Mouse (Mus musculus) midbrain, postnatal 0 days (tissue): ENCODE data around the gene 9930022D16Rik. TPM values are rescaled to one million over a fixed set of nuclear protein-coding genes. Genes with fewer than 3 reads are reported as not detected.

Experiments used
- ATAC-seq: fragments of 200-750 bp; cut with Nextera tagmentation; 2 replicates; pipeline ENCODE4 v1.8.0; 2017; ENCODE audit warnings: moderate number of reproducible peaks, mild to moderate bottlenecking, moderate TSS enrichment, moderate library complexity; ENCODE audit not compliant: low FRiP score
- DNase-seq: peaks from one replicate; pipeline ENCODE4 v3.0.0-alpha.2; 2015; ENCODE audit warnings: low spot score
- H3K27ac ChIP-seq: fragments of 300-500 bp; sonication (generic); 2 replicates; pipeline ENCODE4 v1.5.1; 2014; ENCODE audit warnings: low read depth, mild to moderate bottlenecking, low read length, mixed read lengths
- H3K27me3 ChIP-seq: fragments of 300-500 bp; sonication (generic); 2 replicates; pipeline ENCODE4 v1.6.1; 2014; ENCODE audit warnings: low read length, control low read depth, mixed read lengths; ENCODE audit not compliant: insufficient read depth
- H3K36me3 ChIP-seq: fragments of 300-500 bp; sonication (generic); 2 replicates; pipeline ENCODE4 v1.6.1; 2014; ENCODE audit warnings: low read length, control low read depth, mixed read lengths; ENCODE audit not compliant: insufficient read depth
- H3K4me1 ChIP-seq: fragments of 300-500 bp; sonication (generic); 2 replicates; pipeline ENCODE4 v1.6.1; 2014; ENCODE audit warnings: mild to moderate bottlenecking, control low read depth, antibody characterized with exemption, low read length, mixed read lengths; ENCODE audit not compliant: insufficient read depth
- H3K4me2 ChIP-seq: fragments of 300-500 bp; sonication (generic); 2 replicates; pipeline ENCODE4 v1.6.1; 2014; ENCODE audit warnings: low read depth, mild to moderate bottlenecking, low read length, mixed read lengths; ENCODE audit not compliant: poor library complexity, severe bottlenecking
- H3K4me3 ChIP-seq: fragments of 300-500 bp; sonication (generic); 2 replicates; pipeline ENCODE4 v1.5.1; 2014; ENCODE audit warnings: low read depth, mild to moderate bottlenecking, low read length, moderate library complexity
- H3K9ac ChIP-seq: fragments of 300-500 bp; sonication (generic); replicated peaks from 2 replicates; pipeline ENCODE4 v1.6.1; 2014; ENCODE audit warnings: mild to moderate bottlenecking, low read length, moderate library complexity, mixed read lengths; ENCODE audit not compliant: poor library complexity, severe bottlenecking
- H3K9me3 ChIP-seq: fragments of 300-500 bp; sonication (generic); 2 replicates; pipeline ENCODE4 v1.6.1; 2016; ENCODE audit warnings: low read length, control low read depth
- CTCF ChIP-seq: IDR thresholded peaks from 2 replicates; pipeline ENCODE4 v1.5.1; 2016; ENCODE audit warnings: antibody characterized with exemption, mild to moderate bottlenecking
- WGBS: fragments of 180-500 bp; shearing (Covaris S2); extraction: QIAGEN DNeasy Blood & Tissue Kit; methylation state at CpG from one replicate; pipeline ENCODE4 v1.1.7; 2014; 5-methylcytosine and 5-hydroxymethylcytosine counted together
- polyA plus RNA-seq: library from polyadenylated mRNA; unstranded; fragments of >200 nt; fragmentation: Nextera tagmentation; extraction: Ambion mirVana; gene quantifications from 2 replicates; pipeline ENCODE4 v1.2.1, GENCODE M21; 2015
- total RNA-seq: library from RNA; depleted of rRNA; stranded (reverse); fragments of >200 nt; gene quantifications from 2 replicates; pipeline ENCODE4 v1.2.3, GENCODE M21; 2014; rRNA removed

9930022D16Rik gene
- total RNA-seq (not detected in 2 replicates), polyA plus RNA-seq (not detected in 2 replicates)

- no peaks in the 10 kb centered on the region for H3K27me3 ChIP-seq
- no peak within 1 kb of the TSS for H3K4me3 ChIP-seq
- H3K4me1 ChIP-seq = no peaks in the 10 kb centered on the region
- H3K27ac ChIP-seq = no peak within 1 kb of the TSS
- H3K9me3 ChIP-seq = no peaks in the 10 kb centered on the region
- ATAC-seq (no peak), DNase-seq (no peak)
- H3K9ac ChIP-seq = no peak within 1 kb of the TSS
- WGBS = 90% methylated on average over 6 of the region's 6 CpGs
- no peaks in the 10 kb centered on the region for H3K36me3 ChIP-seq
- no peak within 1 kb of the TSS for H3K4me2 ChIP-seq
- no peak for TF ChIP-seq CTCF
Observed at GRCm38 (mm10) chr11:109413617-109414016, at the start of gene 9930022D16Rik. Gene 9930022D16Rik (plus strand): TSS chr11:109413917.

DNA sequence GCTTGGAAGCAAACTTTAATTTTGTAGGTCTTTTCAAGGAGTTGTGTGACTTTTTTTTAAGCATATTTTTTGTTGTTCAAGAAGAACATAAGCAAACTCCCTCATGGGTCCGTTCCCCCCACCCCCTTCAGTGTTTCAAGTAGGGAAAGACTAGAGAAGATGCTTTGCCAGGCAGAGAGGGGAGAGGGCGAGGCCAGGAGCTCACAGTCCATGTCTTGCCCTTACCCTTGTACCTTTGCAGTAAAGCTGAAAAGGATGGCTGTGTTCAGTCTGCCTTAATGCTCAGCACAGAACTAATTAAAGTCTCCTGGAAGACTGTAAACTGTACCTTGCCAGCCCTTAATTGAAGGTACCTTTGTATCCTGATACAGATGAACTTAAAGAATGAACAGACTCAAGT, 49.4 kb upstream of the 9930022D16Rik start:
- TF ChIP-seq CTCF = no peak
- DNase-seq (no peak), ATAC-seq (no peak)
- Histone ChIP-seq H3K4me2 (peak overlapping the region; percentile 84), H3K4me3 (peak overlapping the region; percentile 86), H3K9me3 (no peaks in the 10 kb centered on the region), H3K4me1 (peaks cover 13% of the 10 kb centered on the region; the same call in 1 of the 2 replicates), H3K27ac (no peak overlapping the region), H3K9ac (peak overlapping the region; percentile 46; the same call in 1 of the 2 replicates), H3K27me3 (no peaks in the 10 kb centered on the region), H3K36me3 (no peaks in the 10 kb centered on the region; the same call in 1 of the 2 replicates)
- whole genome bisulfite sequencing = 79% methylated on average over 2 of the region's 2 CpGs

DNA sequence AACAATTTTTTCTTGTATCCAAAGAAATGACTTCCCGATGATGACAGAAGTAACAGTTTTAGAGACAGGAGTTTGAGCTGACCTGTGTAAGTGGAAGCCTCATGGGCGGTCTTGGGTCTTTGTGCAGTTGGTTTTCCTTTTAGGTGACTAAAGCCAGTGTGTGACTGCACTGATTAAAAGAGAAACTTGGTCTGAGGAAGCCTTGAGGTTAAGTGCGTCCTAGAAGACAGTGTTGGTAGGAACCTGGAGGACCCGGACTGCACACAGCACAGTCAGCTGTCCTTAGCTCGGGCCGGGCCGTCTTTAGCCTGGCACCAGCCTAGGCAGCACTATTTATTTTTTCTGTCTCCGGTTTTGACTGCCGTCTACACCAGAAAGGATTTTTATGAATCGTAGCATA, 48.8 kb upstream of the 9930022D16Rik start:
- no peak for TF ChIP-seq CTCF
- H3K9ac ChIP-seq = no peak overlapping the region

DNA sequence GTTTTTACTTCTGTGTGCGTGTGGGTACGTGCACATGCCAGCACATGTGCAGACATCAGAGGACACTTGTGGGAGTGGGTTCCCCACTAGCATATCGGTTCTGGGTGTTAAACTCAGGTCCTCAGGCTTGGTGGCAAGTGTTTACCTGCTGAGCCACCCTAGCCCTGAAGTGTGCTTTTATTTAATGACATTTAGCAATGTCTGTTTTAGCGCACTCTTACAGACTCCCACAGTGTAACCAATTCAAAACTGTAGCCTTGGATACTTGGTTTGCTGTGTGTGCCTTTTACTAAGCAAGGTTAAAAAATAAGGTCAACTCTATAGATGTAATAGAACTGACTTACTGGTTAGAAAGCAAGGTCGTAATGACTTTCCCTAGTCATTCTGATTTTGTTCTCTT, 47.9 kb upstream of the 9930022D16Rik start:
- no peaks in the 10 kb centered on the region; the same call in 1 of the 2 replicates for H3K36me3 ChIP-seq
- peaks cover 13% of the 10 kb centered on the region; the same call in 1 of the 2 replicates for H3K4me1 ChIP-seq
- no peak overlapping the region for H3K4me3 ChIP-seq

More for the DNA sequence above, 48.8 kb upstream of the 9930022D16Rik start:
- ATAC-seq (no peak), DNase-seq (no peak)
- H3K9me3 ChIP-seq = no peaks in the 10 kb centered on the region
- H3K4me3 ChIP-seq = peak overlapping the region; percentile 86; the same call in 1 of the 2 replicates
- WGBS = 72% methylated on average over 10 of the region's 10 CpGs
- peak overlapping the region; percentile 84 for H3K4me2 ChIP-seq
- H3K4me1 ChIP-seq = peaks cover 13% of the 10 kb centered on the region; the same call in 1 of the 2 replicates
- no peak overlapping the region for H3K27ac ChIP-seq
- no peaks in the 10 kb centered on the region; the same call in 1 of the 2 replicates for H3K36me3 ChIP-seq
- H3K27me3 ChIP-seq = no peaks in the 10 kb centered on the region

GRCm38 (mm10) chr11:109366802-109367579, 46.7 kb upstream of the 9930022D16Rik start:
- DNase-seq (no peak), ATAC-seq (no peak)
- 86% methylated on average over 15 of the region's 15 CpGs for WGBS
- H3K4me3 ChIP-seq = no peak overlapping the region
- H3K9me3 ChIP-seq = no peaks in the 10 kb centered on the region
- no peak for TF ChIP-seq CTCF
- no peak overlapping the region for H3K9ac ChIP-seq
- H3K4me1 ChIP-seq = peaks cover 11% of the 10 kb centered on the region; the same call in 1 of the 2 replicates
- H3K36me3 ChIP-seq = no peaks in the 10 kb centered on the region; the same call in 1 of the 2 replicates
- H3K27me3 ChIP-seq = no peaks in the 10 kb centered on the region
- H3K27ac ChIP-seq = no peak overlapping the region
- no peak overlapping the region; the same call in 1 of the 2 replicates for H3K4me2 ChIP-seq

More for the DNA sequence above, 47.9 kb upstream of the 9930022D16Rik start:
- DNase-seq (no peak), ATAC-seq (no peak)
- Histone ChIP-seq H3K9me3 (no peaks in the 10 kb centered on the region), H3K9ac (no peak overlapping the region), H3K27ac (no peak overlapping the region), H3K27me3 (no peaks in the 10 kb centered on the region), H3K4me2 (peak overlapping the region; percentile 84)
- no peak for TF ChIP-seq CTCF
- WGBS = 91% methylated on average over 5 of the region's 5 CpGs
